Mouse (Mus musculus): Measurements from ENCODE around the gene Scn5a.

- TF ChIP-seq CTCF (IDR thresholded peaks at IDR 0.05; ENCODE audit: low read depth, low read length) (no peak), POLR2AphosphoS5 (IDR thresholded peaks at IDR 0.05; ENCODE audit: insufficient replicate concordance, low read depth, low read length) (no peak), GATA1 (IDR thresholded peaks at IDR 0.05; ENCODE audit: borderline replicate concordance, low read length) (no peak)
These were observed 75.2 kb downstream of the Scn5a start for GRCm38 (mm10) chr9:119503613-119504012.
